Mouse (Mus musculus) cortical plate, adult 2 months (tissue): ENCODE results near the gene Lrrc41. TPM values are rescaled to one million over a fixed set of nuclear protein-coding genes. Genes with fewer than 3 reads are reported as not detected.

Experiments used
- H3K27ac ChIP-seq: fragments of 200-500 bp; 2 replicates; pipeline ENCODE4 v1.5.1; 2012; ENCODE audit warnings: low read length, control low read depth, inconsistent platforms; ENCODE audit not compliant: insufficient read depth
- H3K4me1 ChIP-seq: fragments of 200-500 bp; 2 replicates; pipeline ENCODE4 v1.6.1; 2011; ENCODE audit warnings: low read length; ENCODE audit not compliant: control insufficient read depth, insufficient read depth
- H3K4me3 ChIP-seq: fragments of 200-500 bp; 2 replicates; pipeline ENCODE4 v1.5.1; 2011; ENCODE audit warnings: mild to moderate bottlenecking, low read length, control low read depth; ENCODE audit not compliant: insufficient read depth
- CTCF ChIP-seq: fragments of 200-500 bp; IDR thresholded peaks from 2 replicates; pipeline ENCODE4 v1.5.1; 2011; ENCODE audit warnings: mild to moderate bottlenecking, control low read depth, low read length; ENCODE audit not compliant: insufficient read depth; ENCODE audit errors: extremely low read depth
- POLR2A ChIP-seq: fragments of 200-500 bp; IDR thresholded peaks from 2 replicates; pipeline ENCODE4 v1.6.1; 2011; ENCODE audit warnings: mild to moderate bottlenecking, low read length, control low read depth; ENCODE audit not compliant: insufficient read depth; ENCODE audit errors: extremely low read depth
- polyA plus RNA-seq: library from polyadenylated mRNA; depleted of rRNA; stranded (reverse); fragments of >200 nt; gene quantifications from 2 replicates; pipeline ENCODE4 v1.2.3, GENCODE M21; 2012; rRNA removed

Lrrc41 gene
- 32.3 and 33.7 TPM in 2 replicates for polyA plus RNA-seq

DNA sequence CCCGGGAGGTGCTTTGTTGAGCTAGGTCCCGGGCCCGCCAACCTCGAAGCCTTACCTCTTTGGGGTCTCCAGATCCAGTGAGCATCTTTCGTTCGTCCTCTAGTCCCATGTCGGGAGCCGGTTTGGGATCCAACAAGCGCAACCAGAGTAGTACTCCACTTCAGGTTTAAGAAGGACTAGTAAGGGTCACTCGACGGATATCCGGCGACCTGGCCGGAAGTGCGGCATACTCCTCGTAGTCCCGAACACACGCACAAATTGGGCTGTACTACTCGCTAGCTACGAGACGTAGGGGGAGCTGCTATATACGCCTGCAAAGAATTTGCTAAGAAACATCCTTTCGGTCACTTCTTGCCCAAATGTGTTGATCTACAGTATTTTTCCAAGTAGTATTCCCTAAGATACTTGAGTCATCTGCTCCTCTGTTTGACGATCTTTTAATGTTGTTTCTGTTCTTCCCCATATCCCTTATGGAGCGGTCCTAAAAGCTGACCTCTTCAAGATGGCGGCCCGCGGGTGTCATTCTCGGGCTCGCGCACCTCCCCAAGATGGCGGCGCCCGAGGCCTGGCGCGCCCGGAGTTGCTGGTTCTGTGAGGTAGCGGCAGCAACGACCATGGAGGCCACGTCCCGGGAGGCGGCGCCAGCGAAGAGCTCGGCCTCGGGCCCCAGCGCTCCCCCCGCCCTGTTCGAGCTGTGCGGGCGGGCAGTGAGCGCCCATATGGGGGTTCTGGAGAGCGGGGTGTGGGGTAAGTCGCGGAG, at the start of gene Lrrc41, which contains the start of gene Uqcrh:
TSS of gene Lrrc41 (plus strand) at position 409 of the 760 bp plus-strand sequence.
TSS of gene Uqcrh (minus strand) at position 211 of the 760 bp plus-strand sequence.
- Histone ChIP-seq H3K4me1 (peaks cover 6% of the 10 kb centered on the region), H3K27ac (peak within 1 kb of the TSS; percentile 78), H3K4me3 (peak within 1 kb of the TSS; percentile 59)
- peak; percentile 97 for TF ChIP-seq POLR2A
- no peak for TF ChIP-seq CTCF

DNA sequence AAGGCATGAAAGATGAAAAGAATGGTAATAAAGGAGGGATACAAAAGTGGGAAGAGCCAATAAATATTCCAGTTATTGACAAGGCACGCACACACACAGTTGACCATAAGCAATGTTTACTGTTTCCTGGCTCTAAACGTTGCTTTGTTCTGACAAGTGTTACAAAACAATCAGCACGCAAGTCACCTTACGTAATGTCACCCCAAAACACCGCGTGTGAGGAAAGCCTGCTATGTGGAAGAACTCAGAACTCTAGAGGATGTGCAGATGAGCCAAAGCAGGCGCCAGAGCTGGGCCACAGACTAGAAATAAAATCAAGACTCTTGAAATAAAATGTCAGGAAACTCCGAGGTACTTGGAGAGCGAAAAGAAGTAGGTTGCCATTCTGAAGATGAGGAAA, 42.2 kb upstream of the Lrrc41 start:
- peak overlapping the region; percentile 51 for H3K27ac ChIP-seq
- no peak for TF ChIP-seq POLR2A
- TF ChIP-seq CTCF, result no peak
- H3K4me1 ChIP-seq, result peaks cover 3% of the 10 kb centered on the region; the same call in 1 of the 2 replicates
- H3K4me3 ChIP-seq, result no peak overlapping the region

DNA sequence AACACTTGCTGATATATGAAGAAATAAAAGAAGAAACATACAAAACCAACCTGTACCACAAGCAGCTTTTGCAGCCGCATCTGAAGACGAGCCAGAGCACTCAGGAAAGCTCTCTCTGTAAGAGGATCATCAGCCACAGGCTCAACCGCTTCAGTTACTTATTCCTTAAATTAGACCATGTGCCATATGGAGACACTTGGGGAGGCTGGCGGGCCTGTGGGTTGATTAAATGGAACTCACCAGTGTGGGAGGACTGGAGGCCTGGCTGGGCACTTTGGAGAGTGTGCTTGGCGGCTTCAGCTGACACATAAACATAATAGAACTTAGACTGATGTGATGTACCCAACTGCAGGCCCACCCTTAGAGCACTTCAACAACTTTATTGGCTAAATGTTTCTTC, 41.7 kb upstream of the Lrrc41 start:
- Histone ChIP-seq H3K4me1 (peaks cover 3% of the 10 kb centered on the region; the same call in 1 of the 2 replicates), H3K27ac (no peak overlapping the region), H3K4me3 (no peak overlapping the region)
- no peak for TF ChIP-seq POLR2A
- no peak for TF ChIP-seq CTCF

DNA sequence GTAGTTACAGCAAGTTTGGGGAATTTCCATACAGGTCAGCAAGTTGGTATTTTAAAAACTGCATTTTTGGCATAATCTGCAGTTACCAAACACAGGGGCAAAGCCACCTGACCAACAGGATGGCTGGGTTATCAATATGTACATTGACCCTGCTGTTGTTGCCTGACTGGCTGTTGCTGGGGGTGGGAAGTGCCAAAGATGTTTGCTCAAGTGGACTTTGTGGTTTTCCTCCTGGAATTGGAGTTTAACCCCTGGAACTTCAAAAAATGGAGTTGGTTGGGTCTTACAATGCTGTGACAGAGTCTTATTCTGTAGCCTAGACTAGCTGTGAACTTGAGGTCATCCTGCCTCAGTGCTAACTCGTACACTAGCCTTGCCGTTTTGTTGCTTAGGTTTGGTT, 34.6 kb upstream of the Lrrc41 start:
- H3K4me3 ChIP-seq, result no peak overlapping the region
- no peak overlapping the region for H3K27ac ChIP-seq
- TF ChIP-seq POLR2A (no peak), CTCF (no peak)
- H3K4me1 ChIP-seq, result no peaks in the 10 kb centered on the region

DNA sequence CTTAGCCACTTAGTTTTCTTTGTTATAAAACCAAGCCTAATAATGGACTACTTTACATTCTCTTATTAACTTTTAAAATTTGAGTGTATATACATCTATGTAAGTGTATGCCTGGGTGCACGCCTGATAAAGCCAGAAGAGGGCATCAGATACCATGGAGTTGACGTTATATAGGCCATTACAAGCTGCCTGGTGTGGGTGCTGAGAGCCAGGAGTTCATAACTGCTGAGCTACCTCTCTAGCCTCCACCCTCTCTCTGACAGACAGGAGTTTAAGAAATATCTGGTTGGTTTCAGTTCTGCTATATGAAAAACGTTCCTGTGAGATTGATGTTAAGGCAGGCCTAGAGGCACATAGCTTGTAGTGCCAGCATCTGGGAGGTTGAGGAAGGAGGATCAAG, 32.9 kb upstream of the Lrrc41 start:
- Histone ChIP-seq H3K4me1 (no peaks in the 10 kb centered on the region), H3K4me3 (no peak overlapping the region), H3K27ac (no peak overlapping the region)
- TF ChIP-seq POLR2A, result no peak
- TF ChIP-seq CTCF, result no peak

DNA sequence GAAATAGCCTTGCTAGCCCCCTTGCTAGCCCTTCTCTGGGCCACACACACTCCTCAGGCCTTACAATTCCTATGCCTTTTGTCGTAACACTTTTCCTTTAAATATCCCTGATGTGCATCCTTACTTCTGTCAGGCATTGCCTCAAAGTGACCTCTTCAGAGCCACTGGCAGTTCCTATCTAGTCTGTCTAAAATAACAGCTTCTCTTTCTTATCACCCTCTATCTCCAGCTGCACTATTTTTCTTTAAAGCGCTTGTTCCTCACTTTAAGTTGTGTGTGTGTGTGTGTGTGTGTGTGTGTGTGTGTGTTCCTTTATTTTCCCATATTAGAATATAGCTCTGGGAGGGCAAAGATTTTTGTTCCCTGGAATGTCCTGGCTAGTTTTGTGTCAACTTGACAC, 28.5 kb upstream of the Lrrc41 start:
- Histone ChIP-seq H3K4me3 (no peak overlapping the region), H3K27ac (no peak overlapping the region), H3K4me1 (no peaks in the 10 kb centered on the region)
- no peak for TF ChIP-seq POLR2A
- no peak for TF ChIP-seq CTCF

DNA sequence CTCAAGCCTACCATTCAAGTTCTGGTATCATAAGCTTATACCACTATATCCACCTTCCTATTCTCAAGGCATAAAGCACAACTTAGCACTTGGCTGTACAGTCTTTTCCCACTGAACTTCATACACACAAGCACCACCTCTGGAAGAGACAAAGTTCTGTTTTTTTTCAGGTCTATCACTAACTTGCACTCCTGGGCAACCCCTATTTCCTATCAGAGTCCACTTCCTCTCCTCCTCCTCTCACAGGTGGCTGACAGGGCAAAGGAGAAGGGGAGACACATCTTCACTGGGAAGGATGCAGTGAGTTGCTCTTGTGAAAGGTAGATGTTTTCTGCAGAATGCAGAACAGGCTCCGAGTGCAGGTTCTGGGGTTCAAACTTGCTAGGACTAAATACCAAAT, 27.4 kb upstream of the Lrrc41 start:
- no peak overlapping the region for H3K27ac ChIP-seq
- no peak overlapping the region for H3K4me3 ChIP-seq
- TF ChIP-seq CTCF (no peak), POLR2A (no peak)
- H3K4me1 ChIP-seq, result no peaks in the 10 kb centered on the region

DNA sequence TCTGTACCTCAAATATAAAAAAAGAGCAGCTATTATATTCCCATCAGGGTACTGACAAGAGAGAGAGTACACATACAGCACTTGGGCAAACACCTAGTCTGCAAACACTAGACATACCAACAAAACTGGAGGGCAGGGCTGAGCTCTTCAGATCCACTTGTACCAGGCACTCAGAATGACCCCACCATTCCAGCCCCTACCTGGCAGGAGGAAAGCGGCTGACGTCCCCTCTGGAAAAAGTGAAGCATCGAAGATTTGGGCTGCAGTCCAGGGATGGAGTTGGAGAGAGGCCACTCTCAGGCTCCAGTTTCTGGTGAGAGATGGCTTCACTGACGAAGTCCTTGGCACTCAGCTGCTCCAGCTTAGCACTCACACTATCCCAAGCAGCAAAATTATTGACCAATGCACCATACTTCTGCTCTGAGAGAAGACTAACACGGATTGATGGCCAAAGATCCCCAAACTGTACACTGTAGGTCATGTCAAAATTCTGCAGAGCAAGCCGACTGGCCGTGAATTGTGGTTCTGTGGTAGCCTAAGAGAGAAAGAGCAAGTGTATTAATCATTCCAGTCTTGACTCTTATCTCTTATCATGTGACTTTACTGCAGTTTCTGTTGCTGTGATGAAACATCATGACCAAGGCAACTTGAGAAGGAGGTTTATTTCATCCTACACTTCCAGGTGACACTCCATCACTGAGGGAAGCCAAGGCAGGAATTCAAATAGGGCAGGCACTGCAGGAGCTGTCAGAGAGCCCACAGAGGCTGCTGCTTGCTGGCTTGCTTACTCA, 26.7 kb upstream of the Lrrc41 start:
- H3K4me1 ChIP-seq, result no peaks in the 10 kb centered on the region
- no peak for TF ChIP-seq POLR2A
- no peak for TF ChIP-seq CTCF
- H3K27ac ChIP-seq, result no peak overlapping the region
- no peak overlapping the region for H3K4me3 ChIP-seq

DNA sequence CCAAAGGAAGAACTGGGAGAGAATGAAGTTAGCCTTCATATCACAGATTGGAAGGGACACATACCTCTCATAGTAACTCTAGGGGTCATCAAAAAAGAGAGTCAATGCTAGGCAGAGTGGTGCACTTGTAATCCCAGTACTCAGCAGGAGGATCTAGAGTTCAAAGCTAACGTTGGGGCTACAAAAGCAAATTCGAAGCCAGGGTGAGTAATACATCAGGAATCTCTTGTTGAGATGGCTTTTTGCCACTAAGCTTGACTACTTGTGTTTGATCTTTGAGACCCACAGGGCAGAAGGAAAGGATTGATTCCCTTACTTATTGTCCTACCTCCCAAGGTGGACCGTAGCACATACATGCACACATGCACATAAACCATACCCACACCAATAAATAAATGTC, 25.9 kb upstream of the Lrrc41 start:
- no peak for TF ChIP-seq POLR2A
- no peak for TF ChIP-seq CTCF
- no peaks in the 10 kb centered on the region for H3K4me1 ChIP-seq
- no peak overlapping the region for H3K4me3 ChIP-seq
- no peak overlapping the region for H3K27ac ChIP-seq

DNA sequence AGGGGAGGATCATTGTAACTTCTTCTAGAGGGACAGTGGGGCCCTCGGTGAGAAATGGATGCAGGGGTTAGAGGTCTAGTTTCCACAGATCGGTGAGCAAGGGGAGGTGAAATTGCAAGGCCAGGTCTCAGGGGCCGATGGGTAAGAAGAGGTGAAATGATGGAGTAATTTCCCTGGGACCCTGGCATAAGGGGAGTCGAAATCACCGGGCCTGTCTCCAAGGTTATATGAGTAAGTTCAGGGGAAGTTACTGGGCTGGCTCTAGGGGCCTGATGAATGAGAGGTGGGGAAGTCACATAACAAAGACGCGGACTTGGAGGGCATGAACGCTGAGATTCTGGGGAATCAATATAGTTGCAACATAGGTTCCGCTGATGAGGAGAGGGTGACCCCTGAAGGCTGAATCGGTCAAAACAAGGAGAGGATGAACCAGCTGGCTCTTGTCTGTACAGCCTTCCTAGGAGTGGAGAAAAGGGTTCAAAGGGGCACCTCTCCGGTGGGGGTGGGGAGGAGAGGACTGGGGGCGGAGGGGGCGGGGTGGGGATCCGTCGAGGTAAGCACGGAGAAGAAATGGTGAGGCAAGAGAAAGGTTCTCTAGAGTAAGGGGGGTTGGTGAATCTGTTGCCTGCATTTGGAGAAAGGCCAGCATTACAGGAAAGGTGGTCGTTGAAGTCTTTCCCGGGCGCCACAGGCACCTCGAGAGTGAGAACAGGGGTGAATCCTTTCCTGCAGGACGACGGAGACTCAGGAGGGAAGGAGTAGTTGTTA, 22.4 kb upstream of the Lrrc41 start:
- Histone ChIP-seq H3K4me3 (peak overlapping the region; percentile 53), H3K4me1 (no peaks in the 10 kb centered on the region), H3K27ac (no peak overlapping the region)
- no peak for TF ChIP-seq POLR2A
- peak; percentile 31; the same call in 1 of the 2 replicates for TF ChIP-seq CTCF
